Mouse (Mus musculus): Measurements from ENCODE around the gene Mapk8ip2. TPM values are rescaled to one million over a fixed set of nuclear protein-coding genes. Genes with fewer than 3 reads are reported as not detected.

The Mapk8ip2 gene
- polyA plus RNA-seq, 1 experiment from 2014 or later = 0.16 TPM

DNA sequence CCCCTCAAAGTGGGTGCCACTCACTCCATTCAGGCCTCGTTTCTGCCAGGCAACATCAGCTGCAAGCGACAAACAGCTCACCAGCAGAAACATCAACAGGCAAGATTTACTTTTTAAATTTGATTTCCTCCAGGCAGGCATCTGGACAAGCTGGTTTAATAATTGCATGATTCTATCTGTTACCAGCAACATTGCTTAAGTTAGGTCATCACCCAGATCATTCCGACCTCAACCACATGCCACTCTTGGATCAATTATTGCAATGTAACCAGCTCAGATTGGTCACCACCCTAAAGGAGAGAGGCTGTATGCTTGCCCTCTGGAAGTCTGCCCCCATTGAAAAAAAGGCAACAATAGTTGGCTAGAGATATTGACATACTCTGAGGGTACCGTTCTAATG lies 17.8 kb downstream of the Mapk8ip2 start:
- 80% methylated on average over 4 of the region's 4 CpGs for WGBS

DNA sequence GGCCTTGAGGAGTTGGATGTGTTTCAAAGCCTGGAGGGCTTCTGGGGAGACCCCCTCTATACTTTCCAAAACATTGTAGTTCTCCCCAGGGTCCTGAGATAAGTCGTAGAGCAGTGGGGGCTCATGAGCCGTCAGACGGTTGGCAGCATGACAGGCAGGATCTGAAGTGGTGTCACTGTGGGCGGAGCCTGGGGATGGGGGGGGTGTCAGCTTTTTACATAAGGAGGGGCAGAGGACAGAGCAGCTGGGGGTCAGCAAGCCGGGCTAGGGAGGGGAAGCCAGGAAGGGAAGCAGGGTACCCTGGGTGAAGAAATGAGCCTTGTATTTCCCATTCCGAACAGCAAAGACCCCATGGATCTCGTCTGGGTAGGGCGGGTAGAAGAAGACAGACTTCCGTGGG lies 19.7 kb downstream of the Mapk8ip2 start:
- Histone ChIP-seq H3K4me1 (replicated peaks) (peaks cover 10% of the 10 kb centered on the region), H3K9me3 (replicated peaks) (no peaks in the 10 kb centered on the region), H3K9ac (no peak overlapping the region), H3K36me3 (no peaks in the 10 kb centered on the region), H3K27ac (no peak overlapping the region), H3K4me3 (no peak overlapping the region), H3K27me3 (0 out of 2 replicates have a peak, but pooled peaks cover under 1% of the 10 kb centered on the region), H3K4me2 (no peak overlapping the region)
- 62% methylated on average over 9 of the region's 9 CpGs for WGBS
- ATAC-seq (replicated peaks; ENCODE audit: insufficient number of reproducible peaks, insufficient read depth, low FRiP score, low read depth) = no peak

More for the DNA sequence above, 17.8 kb downstream of the Mapk8ip2 start:
- Histone ChIP-seq H3K27ac (no peak overlapping the region), H3K27me3 (0 out of 2 replicates have a peak, but pooled peaks cover 4% of the 10 kb centered on the region), H3K36me3 (no peaks in the 10 kb centered on the region), H3K4me1 (replicated peaks) (peaks cover 6% of the 10 kb centered on the region), H3K4me3 (no peak overlapping the region), H3K4me2 (no peak overlapping the region), H3K9me3 (replicated peaks) (no peaks in the 10 kb centered on the region), H3K9ac (no peak overlapping the region)
- ATAC-seq (replicated peaks; ENCODE audit: insufficient number of reproducible peaks, insufficient read depth, low FRiP score, low read depth) = no peak

DNA sequence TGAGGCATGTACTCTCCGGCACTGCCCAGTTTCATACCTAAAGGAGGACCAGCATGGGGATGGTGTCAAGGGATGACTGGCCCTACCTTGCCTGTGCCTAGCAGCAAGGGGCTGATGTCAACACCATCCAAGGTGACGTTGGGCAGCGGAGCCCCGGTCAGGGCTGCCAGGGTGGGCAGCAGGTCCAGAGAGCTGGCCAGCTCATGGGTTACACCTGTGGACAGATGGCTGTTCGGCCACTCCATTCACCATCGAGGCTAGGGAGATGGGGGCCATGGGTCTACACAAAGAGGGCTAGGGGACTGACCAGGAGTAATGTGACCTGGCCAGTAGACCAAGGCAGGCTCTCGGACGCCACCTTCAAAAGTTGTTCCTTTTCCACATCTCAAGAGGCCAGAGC lies 20.2 kb downstream of the Mapk8ip2 start:
- H3K9me3 ChIP-seq (replicated peaks) = no peaks in the 10 kb centered on the region
- no peak overlapping the region for H3K4me3 ChIP-seq
- H3K4me1 ChIP-seq (replicated peaks) = peaks cover 10% of the 10 kb centered on the region
- no peak overlapping the region for H3K27ac ChIP-seq
- no peak for ATAC-seq (replicated peaks; ENCODE audit: insufficient number of reproducible peaks, insufficient read depth, low FRiP score, low read depth)
- no peaks in the 10 kb centered on the region for H3K36me3 ChIP-seq
- 94% methylated on average over 8 of the region's 8 CpGs for WGBS
- no peaks in the 10 kb centered on the region for H3K27me3 ChIP-seq
- no peak overlapping the region for H3K9ac ChIP-seq
- H3K4me2 ChIP-seq = no peak overlapping the region

DNA sequence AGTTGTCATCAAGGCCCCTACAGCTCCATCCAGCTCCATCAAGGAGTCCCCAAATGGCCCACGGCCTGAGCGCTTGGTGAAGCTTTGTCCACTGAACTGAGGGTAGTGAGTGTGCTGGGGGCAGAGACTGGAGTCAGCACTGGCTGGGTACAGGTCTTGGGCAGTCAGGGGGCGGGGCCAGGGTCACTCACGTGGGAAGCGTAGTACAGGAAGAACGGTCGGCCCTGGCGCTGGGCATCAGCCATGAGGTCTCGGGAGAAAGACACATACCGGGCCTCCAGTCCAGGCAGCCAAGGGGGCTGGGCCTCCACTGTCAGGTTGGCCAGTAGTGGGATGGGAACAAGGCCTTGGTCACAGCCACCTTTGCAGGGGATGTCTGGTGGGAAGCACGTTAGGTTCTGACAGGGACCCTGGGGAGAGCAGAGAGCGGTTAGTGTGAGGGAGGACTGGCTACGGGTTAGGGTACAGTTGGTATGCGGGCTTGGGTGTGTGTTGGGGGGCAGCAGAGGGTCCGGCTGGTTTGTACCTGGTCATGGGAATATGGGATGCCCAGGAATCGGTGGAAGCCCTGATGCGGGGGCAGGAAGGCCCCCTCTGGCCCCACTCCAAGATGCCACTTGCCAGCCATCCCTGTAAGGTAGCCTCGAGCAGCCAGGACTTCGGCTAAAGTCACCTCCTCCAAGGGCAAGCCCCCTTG lies 21.0 kb downstream of the Mapk8ip2 start:
- peaks cover 10% of the 10 kb centered on the region for H3K4me1 ChIP-seq (replicated peaks)
- 94% methylated on average over 19 of the region's 19 CpGs for WGBS
- peak overlapping the region; percentile 96 for H3K4me2 ChIP-seq
- no peak overlapping the region for H3K27ac ChIP-seq
- H3K9ac ChIP-seq = no peak overlapping the region
- no peaks in the 10 kb centered on the region for H3K27me3 ChIP-seq
- H3K9me3 ChIP-seq (replicated peaks) = no peaks in the 10 kb centered on the region
- no peaks in the 10 kb centered on the region for H3K36me3 ChIP-seq
- no peak for ATAC-seq (replicated peaks; ENCODE audit: insufficient number of reproducible peaks, insufficient read depth, low FRiP score, low read depth)
- H3K4me3 ChIP-seq = no peak overlapping the region

DNA sequence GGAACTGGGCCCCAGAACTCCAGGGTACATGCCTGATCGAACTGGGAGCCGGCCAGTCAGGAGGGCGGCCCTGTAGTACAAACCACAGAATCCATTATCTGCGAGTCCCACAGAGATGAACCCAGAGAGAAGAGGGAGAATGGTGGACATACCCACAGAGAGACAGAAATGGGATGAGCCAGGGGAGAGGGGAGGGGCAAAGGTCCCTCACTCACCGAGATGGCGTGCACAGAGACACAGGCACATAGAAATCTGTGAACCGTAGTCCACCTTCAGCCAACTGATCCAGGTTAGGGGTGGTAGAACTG lies 21.5 kb downstream of the Mapk8ip2 start:
- no peak for ATAC-seq (replicated peaks; ENCODE audit: insufficient number of reproducible peaks, insufficient read depth, low FRiP score, low read depth)
- Histone ChIP-seq H3K36me3 (no peaks in the 10 kb centered on the region), H3K4me2 (peak overlapping the region; percentile 96), H3K4me1 (replicated peaks) (peaks cover 11% of the 10 kb centered on the region), H3K9me3 (replicated peaks) (no peaks in the 10 kb centered on the region), H3K27me3 (no peaks in the 10 kb centered on the region), H3K9ac (peak overlapping the region; percentile 72), H3K4me3 (peak overlapping the region; percentile 75), H3K27ac (no peak overlapping the region)
- WGBS = 87% methylated on average over 7 of the region's 7 CpGs

DNA sequence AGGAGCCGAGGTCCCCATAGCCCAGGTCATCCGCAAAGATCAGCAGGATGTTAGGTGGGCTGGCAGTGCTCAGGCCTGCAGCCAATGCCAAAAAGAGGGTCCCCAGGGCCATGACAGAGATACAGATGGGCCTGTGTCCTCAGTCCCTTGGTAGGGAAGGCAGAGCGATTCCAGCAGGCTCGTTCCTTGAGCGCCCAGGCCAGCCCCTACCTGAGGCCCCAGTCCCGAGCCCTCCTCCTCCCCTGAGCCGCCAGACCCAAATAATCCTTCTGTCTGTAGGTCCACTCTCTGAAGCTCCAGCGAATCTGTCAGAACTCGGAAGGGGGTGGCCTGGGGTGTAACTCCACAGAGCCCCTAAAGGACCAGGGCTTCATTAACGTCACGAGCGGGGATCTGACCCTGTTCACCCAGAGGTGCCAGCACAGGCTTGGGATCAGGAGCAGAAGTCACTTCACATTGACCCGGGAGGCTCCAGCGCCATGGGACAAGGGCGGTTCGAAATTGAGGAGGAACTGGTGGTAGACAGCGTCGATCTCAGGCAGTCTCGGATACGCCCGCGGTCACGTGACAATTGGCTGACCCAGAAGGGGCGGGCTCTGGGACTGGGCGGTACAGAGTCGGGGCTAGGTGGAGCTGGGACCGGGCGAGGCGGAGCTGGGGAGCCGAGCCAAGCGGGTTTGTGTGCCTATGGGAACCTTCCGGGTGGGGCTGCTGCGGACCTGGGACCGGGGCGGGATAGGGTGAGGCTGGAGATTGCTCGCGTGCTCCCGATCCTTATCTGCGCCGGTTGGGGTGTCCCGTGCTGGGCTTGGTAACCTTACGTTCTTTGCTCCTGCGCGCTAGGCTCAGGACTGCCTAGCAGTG lies 22.1 kb downstream of the Mapk8ip2 start:
- Histone ChIP-seq H3K36me3 (no peaks in the 10 kb centered on the region), H3K9me3 (replicated peaks) (no peaks in the 10 kb centered on the region), H3K27me3 (no peaks in the 10 kb centered on the region), H3K27ac (peak overlapping the region; percentile 88), H3K4me3 (peak overlapping the region; percentile 75), H3K4me1 (replicated peaks) (peaks cover 17% of the 10 kb centered on the region), H3K9ac (peak overlapping the region; percentile 72), H3K4me2 (peak overlapping the region; percentile 96)
- ATAC-seq (replicated peaks; ENCODE audit: insufficient number of reproducible peaks, insufficient read depth, low FRiP score, low read depth) = peak; percentile 95
- WGBS = 8% methylated on average over 44 of the region's 44 CpGs

DNA sequence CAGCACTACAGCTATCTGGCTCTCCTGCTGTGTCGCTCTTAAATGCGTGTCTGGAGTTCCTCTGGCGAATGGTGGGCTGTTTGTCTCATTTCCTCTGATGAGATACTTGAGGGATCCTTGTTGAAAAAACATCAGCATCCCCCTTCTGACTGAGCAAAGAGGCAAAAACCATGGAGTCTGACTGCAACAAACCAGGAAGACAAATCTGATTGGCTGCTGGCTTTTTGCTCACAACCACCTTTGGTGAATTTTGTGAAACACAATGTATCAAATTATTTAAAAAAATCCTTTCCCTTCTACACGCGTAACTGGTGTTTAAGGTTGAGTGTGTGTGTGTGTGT lies 22.7 kb downstream of the Mapk8ip2 start:
- 3% methylated on average over 5 of the region's 5 CpGs for WGBS
- H3K36me3 ChIP-seq = no peaks in the 10 kb centered on the region
- H3K4me1 ChIP-seq (replicated peaks) = peaks cover 19% of the 10 kb centered on the region
- H3K4me2 ChIP-seq = peak overlapping the region; percentile 96
- ATAC-seq (replicated peaks; ENCODE audit: insufficient number of reproducible peaks, insufficient read depth, low FRiP score, low read depth) = no peak
- H3K9me3 ChIP-seq (replicated peaks) = no peaks in the 10 kb centered on the region
- H3K27me3 ChIP-seq = no peaks in the 10 kb centered on the region
- peak overlapping the region; percentile 75 for H3K4me3 ChIP-seq
- H3K27ac ChIP-seq = peak overlapping the region; percentile 88
- H3K9ac ChIP-seq = peak overlapping the region; percentile 72

DNA sequence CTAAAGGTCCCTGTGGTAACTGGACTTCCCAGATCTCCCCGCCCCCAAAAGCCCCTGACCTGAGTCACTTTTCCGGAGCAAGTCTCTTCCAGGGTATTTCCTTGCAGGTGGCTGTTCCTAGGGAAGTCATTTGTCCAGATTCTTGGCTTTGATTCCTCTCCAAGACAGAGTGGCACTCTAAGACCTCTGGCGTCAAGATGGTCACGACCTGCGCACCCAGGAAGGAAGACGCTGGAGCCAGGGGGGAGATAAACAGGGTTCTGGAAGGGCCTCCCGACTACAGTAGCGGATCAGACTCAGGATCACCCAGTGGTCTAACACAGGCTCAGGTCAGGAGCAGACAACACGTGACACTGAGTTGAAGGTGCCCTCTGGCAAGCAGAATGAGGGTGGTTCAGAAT lies 23.4 kb downstream of the Mapk8ip2 start, which contains the start of gene Arsa:
TSS of gene Arsa (minus strand) at position 335 of the 401 bp plus-strand sequence.
- no peaks in the 10 kb centered on the region for H3K9me3 ChIP-seq (replicated peaks)
- peak within 1 kb of the TSS; percentile 96 for H3K4me2 ChIP-seq
- ATAC-seq (replicated peaks; ENCODE audit: insufficient number of reproducible peaks, insufficient read depth, low FRiP score, low read depth) = no peak
- peaks cover 19% of the 10 kb centered on the region for H3K4me1 ChIP-seq (replicated peaks)
- no peaks in the 10 kb centered on the region for H3K36me3 ChIP-seq
- H3K9ac ChIP-seq = peak within 1 kb of the TSS; percentile 72
- no peaks in the 10 kb centered on the region for H3K27me3 ChIP-seq
- 32% methylated on average over 9 of the region's 9 CpGs for WGBS
- H3K27ac ChIP-seq = peak within 1 kb of the TSS; percentile 88
- peak within 1 kb of the TSS; percentile 75 for H3K4me3 ChIP-seq

DNA sequence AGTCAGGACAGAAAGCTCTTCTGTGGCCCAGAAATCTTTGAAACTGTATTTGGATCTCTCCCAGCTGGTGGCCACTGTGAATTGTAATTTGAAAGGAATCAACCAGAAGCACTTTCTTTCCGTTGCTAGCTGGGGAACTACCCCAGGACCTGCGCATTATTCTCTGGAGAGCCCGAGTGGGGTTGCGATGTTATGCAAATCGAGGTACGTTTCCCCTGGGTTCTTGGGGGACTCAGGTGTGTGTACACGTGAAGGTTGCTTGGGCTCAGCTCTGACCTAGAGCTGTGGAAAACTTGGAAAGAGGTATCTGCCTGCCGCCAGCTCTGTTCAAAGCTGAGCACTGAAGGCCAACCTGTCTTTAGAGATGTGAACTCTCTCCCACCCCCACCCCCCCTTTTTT lies 24.1 kb downstream of the Mapk8ip2 start:
- peaks cover 19% of the 10 kb centered on the region for H3K4me1 ChIP-seq (replicated peaks)
- H3K36me3 ChIP-seq = no peaks in the 10 kb centered on the region
- 65% methylated on average over 8 of the region's 8 CpGs for WGBS
- no peaks in the 10 kb centered on the region for H3K9me3 ChIP-seq (replicated peaks)
- 0 out of 2 replicates have a peak overlapping the region, but pooled peaks have one; percentile 4 for H3K4me2 ChIP-seq
- no peak for ATAC-seq (replicated peaks; ENCODE audit: insufficient number of reproducible peaks, insufficient read depth, low FRiP score, low read depth)
- H3K27ac ChIP-seq = 0 out of 2 replicates have a peak overlapping the region, but pooled peaks have one; percentile 20
- H3K4me3 ChIP-seq = no peak overlapping the region
- H3K9ac ChIP-seq = no peak overlapping the region
- H3K27me3 ChIP-seq = no peaks in the 10 kb centered on the region

DNA sequence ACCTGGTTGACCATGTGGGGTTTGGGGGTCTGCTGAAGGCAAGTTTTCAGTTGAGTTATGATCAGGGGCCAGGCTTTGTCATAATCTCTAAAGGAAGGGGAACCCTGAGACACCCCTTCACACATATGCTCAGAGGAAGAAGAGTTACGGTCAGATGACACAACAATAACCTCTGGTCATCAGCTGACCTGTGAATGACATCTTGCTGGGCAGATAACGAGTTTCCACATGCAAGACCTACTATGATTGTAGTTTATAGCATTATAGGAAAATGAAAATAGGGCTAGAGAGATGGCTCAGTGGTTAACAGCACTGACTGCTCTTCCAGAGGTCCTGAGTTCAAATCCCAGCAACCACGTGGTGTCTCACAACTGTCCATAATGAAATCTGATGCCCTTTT lies 24.9 kb downstream of the Mapk8ip2 start:
- Histone ChIP-seq H3K4me3 (no peak overlapping the region), H3K4me2 (no peak overlapping the region), H3K27me3 (no peaks in the 10 kb centered on the region), H3K36me3 (no peaks in the 10 kb centered on the region), H3K9ac (no peak overlapping the region), H3K4me1 (replicated peaks) (peaks cover 19% of the 10 kb centered on the region), H3K9me3 (replicated peaks) (no peaks in the 10 kb centered on the region), H3K27ac (no peak overlapping the region)
- no peak for ATAC-seq (replicated peaks; ENCODE audit: insufficient number of reproducible peaks, insufficient read depth, low FRiP score, low read depth)
- WGBS = 86% methylated on average over 3 of the region's 3 CpGs

DNA sequence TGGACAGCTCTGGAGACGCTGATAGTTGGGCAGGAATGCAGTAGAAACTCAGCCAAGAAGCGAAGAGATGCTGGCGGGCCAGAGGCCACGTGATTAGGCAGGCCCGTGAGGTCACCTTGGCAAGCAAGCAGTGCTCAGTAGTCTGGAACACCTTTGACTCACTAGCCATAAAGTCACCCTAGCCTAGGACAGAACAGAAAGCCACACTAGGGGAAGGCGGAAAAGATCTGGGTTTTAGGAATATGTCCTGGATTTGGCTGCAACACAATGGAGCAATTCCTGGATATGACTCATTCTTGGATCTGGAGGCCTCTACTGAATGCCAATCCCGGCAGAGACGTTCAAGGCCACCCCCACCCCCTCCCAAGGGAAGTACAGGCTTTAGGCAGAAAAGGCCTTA lies 26.9 kb downstream of the Mapk8ip2 start:
- Histone ChIP-seq H3K9me3 (replicated peaks) (no peaks in the 10 kb centered on the region), H3K36me3 (no peaks in the 10 kb centered on the region), H3K4me3 (no peak overlapping the region), H3K9ac (no peak overlapping the region), H3K4me1 (replicated peaks) (peaks cover 16% of the 10 kb centered on the region), H3K27me3 (no peaks in the 10 kb centered on the region), H3K4me2 (no peak overlapping the region; the same call in 1 of the 2 replicates), H3K27ac (peak overlapping the region; percentile 82)
- peak; percentile 50 for ATAC-seq (replicated peaks; ENCODE audit: insufficient number of reproducible peaks, insufficient read depth, low FRiP score, low read depth)
- 35% methylated on average over 8 of the region's 8 CpGs for WGBS

Data from heart, embryonic 15.5 days (tissue).